Mouse (Mus musculus): ENCODE measurements around the gene Crtap.

GRCm38 (mm10) chr9:114375276-114375962, 15.1 kb downstream of the Crtap start:
- TF ChIP-seq ZNF384 (IDR thresholded peaks at IDR 0.05; ENCODE audit: low read depth, low read length) (no peak), CHD2 (IDR thresholded peaks at IDR 0.05; ENCODE audit: low read depth, low read length) (no peak)
